Mouse (Mus musculus): ENCODE measurements at regions not wholly inside any gene's neighbourhood (a gene's known extent, or its start where the extent isn't known, plus 50 kb on each side); places are given as distances from the start of the nearest gene placed in this dataset.

GRCm38 (mm10) chr4:125932036-125932756 lies 92.2 kb upstream of the Csf3r start:
- WGBS = 70% methylated on average over 22 of the region's 22 CpGs
- ATAC-seq (ENCODE audit: insufficient read depth, low FRiP score) = no peak
- Histone ChIP-seq H3K4me1 (ENCODE audit: control insufficient read depth, insufficient read depth, low read length) (no peaks in the 10 kb centered on the region; the same call in 1 of the 2 replicates), H3K9ac (ENCODE audit: low read length) (no peak overlapping the region), H3K9me3 (replicated peaks; ENCODE audit: control insufficient read depth, low read length) (no peaks in the 10 kb centered on the region), H3K27me3 (ENCODE audit: control insufficient read depth, insufficient read depth, low read length) (no peaks in the 10 kb centered on the region), H3K4me2 (ENCODE audit: low read depth, low read length) (no peak overlapping the region), H3K36me3 (ENCODE audit: control insufficient read depth, insufficient read depth, low read length) (no peaks in the 10 kb centered on the region), H3K27ac (ENCODE audit: low read length) (no peak overlapping the region), H3K4me3 (replicated peaks; ENCODE audit: low read length) (no peak overlapping the region)

DNA sequence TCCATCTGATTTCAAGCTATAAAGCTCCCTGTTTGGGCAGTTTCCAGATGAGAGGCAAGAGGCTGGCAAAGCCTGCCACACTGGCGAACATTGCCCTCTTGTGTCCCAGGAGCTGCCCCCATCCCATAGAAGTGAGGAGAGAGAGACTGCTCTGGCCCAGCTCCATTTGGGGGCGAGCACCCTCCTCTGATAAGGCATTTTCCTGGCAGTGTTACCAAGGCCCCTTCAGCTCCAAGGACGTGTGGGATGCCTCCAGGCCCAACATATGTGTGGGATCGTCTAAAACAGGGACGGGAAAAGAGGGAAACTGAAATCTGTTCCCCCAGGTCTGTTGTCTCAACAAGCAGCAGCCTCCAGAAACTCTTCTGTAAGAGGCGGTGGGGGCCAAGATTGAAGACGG lies 88.0 kb upstream of the Csf3r start:
- Histone ChIP-seq H3K9me3 (replicated peaks; ENCODE audit: control insufficient read depth, low read length) (no peaks in the 10 kb centered on the region), H3K4me2 (ENCODE audit: low read depth, low read length) (no peak overlapping the region), H3K27ac (ENCODE audit: low read length) (no peak overlapping the region), H3K9ac (ENCODE audit: low read length) (no peak overlapping the region), H3K36me3 (ENCODE audit: control insufficient read depth, insufficient read depth, low read length) (no peaks in the 10 kb centered on the region), H3K4me3 (replicated peaks; ENCODE audit: low read length) (no peak overlapping the region), H3K4me1 (ENCODE audit: control insufficient read depth, insufficient read depth, low read length) (no peaks in the 10 kb centered on the region; the same call in 1 of the 2 replicates), H3K27me3 (ENCODE audit: control insufficient read depth, insufficient read depth, low read length) (no peaks in the 10 kb centered on the region)
- 71% methylated on average over 7 of the region's 7 CpGs for WGBS
- ATAC-seq (ENCODE audit: insufficient read depth, low FRiP score) = no peak

DNA sequence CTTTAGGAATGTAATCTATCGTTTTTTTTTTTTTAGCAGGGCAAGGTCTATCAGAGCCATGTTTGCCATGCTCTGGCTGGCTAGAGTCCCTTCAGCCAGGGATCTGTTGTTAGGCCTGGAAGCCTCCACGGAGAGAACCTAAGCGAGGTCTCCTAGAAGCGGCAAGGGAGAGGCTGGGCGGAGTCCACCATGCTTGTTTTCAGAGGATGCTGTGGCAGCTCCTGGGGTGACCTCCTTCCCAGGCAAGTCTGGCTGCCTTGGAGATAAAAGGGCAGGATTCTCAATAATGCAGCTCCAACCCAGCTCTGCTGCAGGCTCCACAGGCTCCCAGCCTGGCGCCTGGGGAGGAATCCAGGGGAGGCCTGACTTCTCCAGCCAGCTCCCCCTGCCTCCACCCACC lies 86.2 kb upstream of the Csf3r start:
- 53% methylated on average over 6 of the region's 6 CpGs for WGBS

DNA sequence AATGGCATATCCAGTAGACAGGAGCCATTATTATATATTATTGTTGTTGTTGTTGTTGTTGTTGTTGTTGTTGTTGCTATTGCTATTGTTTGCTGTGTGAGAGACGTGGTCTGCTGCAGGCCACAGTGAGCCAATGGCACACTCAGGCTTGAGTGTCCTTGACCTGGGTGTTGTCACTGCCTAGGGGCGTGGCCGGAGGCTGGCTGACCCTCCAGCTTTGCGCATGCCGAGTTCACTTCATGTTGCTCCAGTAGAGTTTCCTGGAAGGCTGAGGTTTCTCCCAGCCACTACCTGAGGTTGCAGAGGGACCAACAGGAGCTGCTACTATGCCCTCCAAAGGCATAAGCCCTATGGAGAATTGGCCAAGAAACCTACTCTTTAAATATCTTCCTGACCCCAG lies 83.1 kb upstream of the Csf3r start:
- Histone ChIP-seq H3K36me3 (ENCODE audit: control insufficient read depth, insufficient read depth, low read length) (no peaks in the 10 kb centered on the region), H3K27me3 (ENCODE audit: control insufficient read depth, insufficient read depth, low read length) (no peaks in the 10 kb centered on the region), H3K9ac (ENCODE audit: low read length) (no peak overlapping the region), H3K4me3 (replicated peaks; ENCODE audit: low read length) (no peak overlapping the region), H3K4me1 (ENCODE audit: control insufficient read depth, insufficient read depth, low read length) (no peaks in the 10 kb centered on the region), H3K27ac (ENCODE audit: low read length) (no peak overlapping the region), H3K4me2 (ENCODE audit: low read depth, low read length) (no peak overlapping the region), H3K9me3 (replicated peaks; ENCODE audit: control insufficient read depth, low read length) (no peaks in the 10 kb centered on the region)
- WGBS = 37% methylated on average over 5 of the region's 5 CpGs
- no peak for ATAC-seq (ENCODE audit: insufficient read depth, low FRiP score)

More for the DNA sequence above, 86.2 kb upstream of the Csf3r start:
- Histone ChIP-seq H3K27me3 (ENCODE audit: control insufficient read depth, insufficient read depth, low read length) (no peaks in the 10 kb centered on the region), H3K4me2 (ENCODE audit: low read depth, low read length) (no peak overlapping the region), H3K4me1 (ENCODE audit: control insufficient read depth, insufficient read depth, low read length) (no peaks in the 10 kb centered on the region), H3K36me3 (ENCODE audit: control insufficient read depth, insufficient read depth, low read length) (no peaks in the 10 kb centered on the region), H3K27ac (ENCODE audit: low read length) (no peak overlapping the region), H3K9me3 (replicated peaks; ENCODE audit: control insufficient read depth, low read length) (no peaks in the 10 kb centered on the region), H3K9ac (ENCODE audit: low read length) (no peak overlapping the region), H3K4me3 (replicated peaks; ENCODE audit: low read length) (no peak overlapping the region)
- ATAC-seq (ENCODE audit: insufficient read depth, low FRiP score) = no peak

DNA sequence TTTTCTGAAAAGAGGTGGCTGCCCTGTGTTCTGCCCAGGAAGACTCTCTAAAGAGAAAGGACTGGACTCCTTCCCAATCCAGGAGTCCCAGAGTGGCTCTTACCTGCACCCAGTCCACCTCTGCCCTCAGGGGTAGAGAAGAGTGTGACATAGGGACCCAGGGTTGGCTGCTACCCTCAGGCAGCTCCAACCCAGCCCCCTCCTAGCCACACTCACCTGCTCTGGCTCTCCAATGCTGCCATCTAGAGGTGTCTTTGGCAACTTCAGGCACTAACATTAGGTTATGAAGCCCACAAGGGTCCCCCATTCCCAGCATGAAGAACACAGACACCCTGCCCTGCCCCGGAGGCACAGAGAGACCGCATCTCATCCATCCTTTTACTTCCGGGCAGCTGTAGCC lies 82.4 kb upstream of the Csf3r start:
- Histone ChIP-seq H3K27me3 (ENCODE audit: control insufficient read depth, insufficient read depth, low read length) (no peaks in the 10 kb centered on the region), H3K36me3 (ENCODE audit: control insufficient read depth, insufficient read depth, low read length) (no peaks in the 10 kb centered on the region), H3K4me1 (ENCODE audit: control insufficient read depth, insufficient read depth, low read length) (no peaks in the 10 kb centered on the region), H3K9me3 (replicated peaks; ENCODE audit: control insufficient read depth, low read length) (no peaks in the 10 kb centered on the region), H3K4me3 (replicated peaks; ENCODE audit: low read length) (no peak overlapping the region), H3K9ac (ENCODE audit: low read length) (no peak overlapping the region), H3K27ac (ENCODE audit: low read length) (no peak overlapping the region), H3K4me2 (ENCODE audit: low read depth, low read length) (no peak overlapping the region)
- ATAC-seq (ENCODE audit: insufficient read depth, low FRiP score) = peak; percentile 27; the same call in 1 of the 2 replicates
- 53% methylated on average over 3 of the region's 3 CpGs for WGBS

DNA sequence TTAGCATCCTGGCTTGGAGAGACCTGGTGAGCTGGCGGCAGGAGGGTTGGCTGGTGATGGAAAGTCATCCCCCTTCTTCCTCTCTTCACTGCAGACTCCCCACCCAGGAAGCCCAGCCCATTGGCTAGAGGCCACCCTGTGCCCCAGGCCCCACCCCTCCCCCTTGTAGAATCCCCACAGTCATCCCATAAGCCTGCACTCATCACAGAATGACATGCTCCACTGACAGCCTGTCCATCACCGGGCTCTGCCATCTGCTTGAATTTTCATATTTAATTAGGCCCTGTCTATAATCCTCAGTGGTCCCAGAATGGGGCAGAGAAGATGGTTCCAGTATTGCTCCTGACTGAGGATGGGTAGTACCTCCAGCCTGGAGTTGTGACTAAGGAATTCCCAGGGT lies 79.3 kb upstream of the Csf3r start:
- no peak overlapping the region for H3K9ac ChIP-seq (ENCODE audit: low read length)
- no peaks in the 10 kb centered on the region for H3K4me1 ChIP-seq (ENCODE audit: control insufficient read depth, insufficient read depth, low read length)
- 60% methylated on average over 2 of the region's 2 CpGs for WGBS
- H3K4me2 ChIP-seq (ENCODE audit: low read depth, low read length) = no peak overlapping the region
- H3K36me3 ChIP-seq (ENCODE audit: control insufficient read depth, insufficient read depth, low read length) = no peaks in the 10 kb centered on the region
- no peaks in the 10 kb centered on the region for H3K9me3 ChIP-seq (replicated peaks; ENCODE audit: control insufficient read depth, low read length)
- no peak overlapping the region for H3K4me3 ChIP-seq (replicated peaks; ENCODE audit: low read length)
- no peaks in the 10 kb centered on the region for H3K27me3 ChIP-seq (ENCODE audit: control insufficient read depth, insufficient read depth, low read length)
- H3K27ac ChIP-seq (ENCODE audit: low read length) = no peak overlapping the region
- no peak for ATAC-seq (ENCODE audit: insufficient read depth, low FRiP score)

DNA sequence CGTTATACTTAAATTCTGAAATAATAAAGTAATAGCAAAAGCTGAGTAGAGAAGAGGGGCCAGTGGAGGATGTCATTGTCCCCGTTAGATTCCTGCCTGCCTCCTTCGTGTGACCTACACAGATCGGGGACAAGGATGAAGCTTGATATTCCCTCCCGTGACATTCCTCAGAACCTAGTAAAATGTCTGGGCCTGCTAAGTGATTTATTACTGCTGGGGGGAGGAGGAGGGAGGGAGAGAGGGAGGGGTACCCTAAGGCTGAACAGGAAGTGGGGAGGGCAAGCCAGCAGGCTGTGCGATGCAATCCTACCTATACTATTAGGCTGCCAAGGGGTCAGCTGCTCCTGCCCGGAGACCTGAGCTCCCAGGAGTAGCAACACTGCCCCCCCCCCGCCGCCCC lies 64.9 kb upstream of the Csf3r start:
- H3K4me3 ChIP-seq (replicated peaks; ENCODE audit: low read length) = no peak overlapping the region
- no peaks in the 10 kb centered on the region for H3K9me3 ChIP-seq (replicated peaks; ENCODE audit: control insufficient read depth, low read length)
- H3K36me3 ChIP-seq (ENCODE audit: control insufficient read depth, insufficient read depth, low read length) = no peaks in the 10 kb centered on the region
- no peak overlapping the region for H3K9ac ChIP-seq (ENCODE audit: low read length)
- H3K4me2 ChIP-seq (ENCODE audit: low read depth, low read length) = no peak overlapping the region
- no peak for ATAC-seq (ENCODE audit: insufficient read depth, low FRiP score)
- WGBS = 41% methylated on average over 9 of the region's 9 CpGs
- H3K27me3 ChIP-seq (ENCODE audit: control insufficient read depth, insufficient read depth, low read length) = no peaks in the 10 kb centered on the region
- no peaks in the 10 kb centered on the region for H3K4me1 ChIP-seq (ENCODE audit: control insufficient read depth, insufficient read depth, low read length)
- H3K27ac ChIP-seq (ENCODE audit: low read length) = no peak overlapping the region

DNA sequence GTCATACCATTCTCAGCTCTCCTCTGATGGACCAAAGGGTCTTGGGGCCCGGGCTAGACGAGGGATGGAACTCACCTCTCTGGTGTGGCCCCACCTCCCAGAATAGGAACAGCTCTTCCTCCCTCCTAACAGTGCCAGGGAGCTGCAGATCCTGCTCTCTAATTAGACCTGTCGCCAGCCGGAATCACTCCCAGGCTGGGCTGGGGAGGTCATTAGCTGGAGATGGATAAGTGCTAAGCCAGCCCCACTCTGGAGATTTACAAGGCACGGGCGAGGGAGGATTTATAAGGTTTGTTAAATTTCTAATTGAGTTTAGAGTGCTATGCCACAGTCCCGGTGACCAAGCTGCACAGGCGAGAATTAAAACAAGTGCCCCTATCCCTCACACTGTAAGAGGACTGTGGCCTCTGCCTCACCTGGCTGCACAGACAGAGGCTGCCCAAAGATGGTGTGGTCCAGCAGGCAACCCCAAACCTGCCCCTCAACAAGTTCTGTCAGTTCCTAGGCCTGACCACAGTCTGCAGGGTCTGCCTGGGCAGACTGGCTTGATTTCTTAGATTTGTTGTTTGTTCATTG lies 63.6 kb upstream of the Csf3r start:
- no peak for ATAC-seq (ENCODE audit: insufficient read depth, low FRiP score)
- 60% methylated on average over 8 of the region's 8 CpGs for WGBS
- Histone ChIP-seq H3K4me1 (ENCODE audit: control insufficient read depth, insufficient read depth, low read length) (no peaks in the 10 kb centered on the region), H3K4me2 (ENCODE audit: low read depth, low read length) (no peak overlapping the region), H3K36me3 (ENCODE audit: control insufficient read depth, insufficient read depth, low read length) (no peaks in the 10 kb centered on the region), H3K9me3 (replicated peaks; ENCODE audit: control insufficient read depth, low read length) (no peaks in the 10 kb centered on the region), H3K9ac (ENCODE audit: low read length) (no peak overlapping the region), H3K27me3 (ENCODE audit: control insufficient read depth, insufficient read depth, low read length) (no peaks in the 10 kb centered on the region), H3K27ac (ENCODE audit: low read length) (no peak overlapping the region), H3K4me3 (replicated peaks; ENCODE audit: low read length) (no peak overlapping the region)

GRCm38 (mm10) chr4:125962677-125963076 lies 61.7 kb upstream of the Csf3r start:
- WGBS = 6% methylated on average over 7 of the region's 7 CpGs
- 0 out of 2 replicates have a peak, but pooled peaks have one; percentile 29 for ATAC-seq (ENCODE audit: insufficient read depth, low FRiP score)

More at GRCm38 (mm10) chr4:125962677-125963076, 61.7 kb upstream of the Csf3r start:
- H3K4me3 ChIP-seq (replicated peaks; ENCODE audit: low read length) = no peak overlapping the region
- no peak overlapping the region for H3K9ac ChIP-seq (ENCODE audit: low read length)
- no peaks in the 10 kb centered on the region for H3K27me3 ChIP-seq (ENCODE audit: control insufficient read depth, insufficient read depth, low read length)
- H3K4me1 ChIP-seq (ENCODE audit: control insufficient read depth, insufficient read depth, low read length) = no peaks in the 10 kb centered on the region
- no peaks in the 10 kb centered on the region for H3K36me3 ChIP-seq (ENCODE audit: control insufficient read depth, insufficient read depth, low read length)
- H3K9me3 ChIP-seq (replicated peaks; ENCODE audit: control insufficient read depth, low read length) = no peaks in the 10 kb centered on the region
- H3K27ac ChIP-seq (ENCODE audit: low read length) = no peak overlapping the region
- no peak overlapping the region for H3K4me2 ChIP-seq (ENCODE audit: low read depth, low read length)

All from stomach, embryonic 16.5 days (tissue).